Mouse (Mus musculus) hindbrain, embryonic 12.5 days (tissue): Measurements from ENCODE around the gene Nfkbie. TPM values are rescaled to one million over a fixed set of nuclear protein-coding genes. Genes with fewer than 3 reads are reported as not detected.
A peak's percentile ranks its signal among the peaks of the same experiment; 100 is the strongest.

ENCODE experiments used
- ATAC-seq: fragments of 200-750 bp; cut with Nextera tagmentation; 2 replicates; pipeline ENCODE4 v1.8.0; 2017; ENCODE audit warnings: moderate TSS enrichment; ENCODE audit not compliant: low FRiP score
- H3K27ac ChIP-seq: fragments of 300-500 bp; sonication (generic); 2 replicates; pipeline ENCODE4 v1.5.1; 2016; ENCODE audit warnings: mild to moderate bottlenecking
- H3K27me3 ChIP-seq: fragments of 300-500 bp; sonication (generic); 2 replicates; pipeline ENCODE4 v1.6.1; 2016; ENCODE audit warnings: mild to moderate bottlenecking
- H3K36me3 ChIP-seq: fragments of 300-500 bp; sonication (generic); 2 replicates; pipeline ENCODE4 v1.6.1; 2016; ENCODE audit warnings: mild to moderate bottlenecking
- H3K4me1 ChIP-seq: fragments of 300-500 bp; sonication (generic); 2 replicates; pipeline ENCODE4 v1.6.1; 2016
- H3K4me2 ChIP-seq: fragments of 300-500 bp; sonication (generic); replicated peaks from 2 replicates; pipeline ENCODE4 v1.6.1; 2016; ENCODE audit warnings: mild to moderate bottlenecking
- H3K4me3 ChIP-seq: fragments of 300-500 bp; sonication (generic); 2 replicates; pipeline ENCODE4 v1.5.1; 2016; ENCODE audit warnings: mild to moderate bottlenecking
- H3K9ac ChIP-seq: fragments of 300-500 bp; sonication (generic); 2 replicates; pipeline ENCODE4 v1.6.1; 2016; ENCODE audit warnings: mild to moderate bottlenecking, moderate library complexity
- H3K9me3 ChIP-seq: fragments of 300-500 bp; sonication (generic); replicated peaks from 2 replicates; pipeline ENCODE4 v1.6.1; 2016; ENCODE audit warnings: mild to moderate bottlenecking
- WGBS: fragments of 180-500 bp; shearing (Covaris S2); methylation state at CpG from one replicate; pipeline ENCODE4 v1.1.7; 2016; 5-methylcytosine and 5-hydroxymethylcytosine counted together
- polyA plus RNA-seq: library from polyadenylated mRNA; unstranded; fragments of >200 nt; fragmentation: Nextera tagmentation; extraction: Ambion mirVana; gene quantifications from 2 replicates; pipeline ENCODE4 v1.2.1, GENCODE M21; 2016

Gene Nfkbie
- polyA plus RNA-seq, 1 experiment from 2014 or later, result 7.7 TPM

- no peak for ATAC-seq
- 91% methylated on average over 3 of the region's 3 CpGs for WGBS
- H3K36me3 ChIP-seq, result no peaks in the 10 kb centered on the region
- H3K27ac ChIP-seq, result no peak overlapping the region
- no peaks in the 10 kb centered on the region for H3K9me3 ChIP-seq
- peaks cover 17% of the 10 kb centered on the region for H3K27me3 ChIP-seq
- peaks cover 42% of the 10 kb centered on the region for H3K4me1 ChIP-seq
- H3K9ac ChIP-seq, result no peak overlapping the region
- no peak overlapping the region for H3K4me3 ChIP-seq
- H3K4me2 ChIP-seq, result no peak overlapping the region
Observed at GRCm38 (mm10) chr17:45553065-45553464, 2.4 kb upstream of the Nfkbie start.

GRCm38 (mm10) chr17:45554420-45554819 lies 1.1 kb upstream of the Nfkbie start:
- Histone ChIP-seq H3K27me3 (peaks cover 14% of the 10 kb centered on the region), H3K9ac (no peak overlapping the region), H3K36me3 (no peaks in the 10 kb centered on the region), H3K4me1 (peaks cover 36% of the 10 kb centered on the region), H3K27ac (no peak overlapping the region), H3K9me3 (no peaks in the 10 kb centered on the region), H3K4me3 (no peak overlapping the region), H3K4me2 (no peak overlapping the region)
- 57% methylated on average over 1 of the region's 1 CpGs for WGBS
- no peak for ATAC-seq

- H3K36me3 ChIP-seq, result no peaks in the 10 kb centered on the region
- H3K9me3 ChIP-seq, result no peaks in the 10 kb centered on the region
- peak overlapping the region; percentile 78 for H3K9ac ChIP-seq
- H3K27ac ChIP-seq, result 0 out of 2 replicates have a peak overlapping the region, but pooled peaks have one; percentile 12
- no peak for ATAC-seq
- peak overlapping the region; percentile 96 for H3K4me2 ChIP-seq
- H3K4me3 ChIP-seq, result peak overlapping the region; percentile 65
- WGBS, result 4% methylated on average over 10 of the region's 14 CpGs
- peaks cover 14% of the 10 kb centered on the region for H3K27me3 ChIP-seq
- peaks cover 25% of the 10 kb centered on the region for H3K4me1 ChIP-seq
Observed at GRCm38 (mm10) chr17:45556107-45556489, 595 bp downstream of the Nfkbie start.

GRCm38 (mm10) chr17:45556514-45557245 lies 1.2 kb downstream of the Nfkbie start:
- peak overlapping the region; percentile 65 for H3K4me3 ChIP-seq
- 63% methylated on average over 3 of the region's 3 CpGs for WGBS
- H3K9me3 ChIP-seq, result no peaks in the 10 kb centered on the region
- no peak overlapping the region for H3K27ac ChIP-seq
- no peaks in the 10 kb centered on the region for H3K36me3 ChIP-seq
- peaks cover 23% of the 10 kb centered on the region for H3K4me1 ChIP-seq
- H3K9ac ChIP-seq, result peak overlapping the region; percentile 78; the same call in 1 of the 2 replicates
- H3K4me2 ChIP-seq, result peak overlapping the region; percentile 96
- peaks cover 14% of the 10 kb centered on the region for H3K27me3 ChIP-seq
- no peak for ATAC-seq

GRCm38 (mm10) chr17:45557246-45557824 lies 1.8 kb downstream of the Nfkbie start:
- H3K27ac ChIP-seq, result no peak overlapping the region
- H3K9ac ChIP-seq, result 0 out of 2 replicates have a peak overlapping the region, but pooled peaks have one; percentile 28

GRCm38 (mm10) chr17:45557998-45558862 lies 2.7 kb downstream of the Nfkbie start:
- H3K27me3 ChIP-seq, result peaks cover 14% of the 10 kb centered on the region
- no peak for ATAC-seq
- H3K27ac ChIP-seq, result no peak overlapping the region
- peaks cover 19% of the 10 kb centered on the region for H3K4me1 ChIP-seq
- no peaks in the 10 kb centered on the region for H3K36me3 ChIP-seq
- no peaks in the 10 kb centered on the region for H3K9me3 ChIP-seq
- no peak overlapping the region for H3K4me3 ChIP-seq
- H3K9ac ChIP-seq, result 0 out of 2 replicates have a peak overlapping the region, but pooled peaks have one; percentile 19
- WGBS, result 73% methylated on average over 16 of the region's 16 CpGs
- no peak overlapping the region for H3K4me2 ChIP-seq

More at GRCm38 (mm10) chr17:45557246-45557824, 1.8 kb downstream of the Nfkbie start:
- ATAC-seq, result no peak
- Histone ChIP-seq H3K36me3 (no peaks in the 10 kb centered on the region), H3K4me2 (no peak overlapping the region), H3K4me1 (peaks cover 19% of the 10 kb centered on the region), H3K27me3 (peaks cover 14% of the 10 kb centered on the region), H3K9me3 (no peaks in the 10 kb centered on the region), H3K4me3 (no peak overlapping the region)
- WGBS, result 68% methylated on average over 7 of the region's 7 CpGs

- Histone ChIP-seq H3K27me3 (peaks cover 10% of the 10 kb centered on the region), H3K36me3 (no peaks in the 10 kb centered on the region), H3K4me1 (peaks cover 25% of the 10 kb centered on the region), H3K4me3 (no peak overlapping the region), H3K4me2 (no peak overlapping the region), H3K27ac (no peak overlapping the region), H3K9me3 (no peaks in the 10 kb centered on the region), H3K9ac (no peak overlapping the region)
- WGBS, result 90% methylated on average over 15 of the region's 15 CpGs
- no peak for ATAC-seq
Observed at GRCm38 (mm10) chr17:45559732-45560525, 4.4 kb downstream of the Nfkbie start.

- H3K27me3 ChIP-seq, result no peaks in the 10 kb centered on the region
- H3K4me2 ChIP-seq, result 0 out of 2 replicates have a peak overlapping the region, but pooled peaks have one; percentile 95
- no peaks in the 10 kb centered on the region for H3K9me3 ChIP-seq
- no peak overlapping the region; the same call in 1 of the 2 replicates for H3K27ac ChIP-seq
- WGBS, result 77% methylated on average over 12 of the region's 12 CpGs
- peaks cover 28% of the 10 kb centered on the region for H3K36me3 ChIP-seq
- no peak overlapping the region for H3K9ac ChIP-seq
- no peak overlapping the region for H3K4me3 ChIP-seq
- ATAC-seq, result no peak
- peaks cover 35% of the 10 kb centered on the region for H3K4me1 ChIP-seq
Observed at GRCm38 (mm10) chr17:45563216-45563615, 7.7 kb downstream of the Nfkbie start.

GRCm38 (mm10) chr17:45563655-45564530 lies 8.4 kb downstream of the Nfkbie start, which contains the start of gene Slc35b2:
Slc35b2 (plus strand) TSS chr17:45563874.
- Histone ChIP-seq H3K4me3 (peak within 1 kb of the TSS; percentile 79), H3K4me1 (peaks cover 34% of the 10 kb centered on the region), H3K27me3 (no peaks in the 10 kb centered on the region), H3K36me3 (peaks cover 35% of the 10 kb centered on the region), H3K9ac (peak within 1 kb of the TSS; percentile 95), H3K9me3 (no peaks in the 10 kb centered on the region), H3K4me2 (peak within 1 kb of the TSS; percentile 95), H3K27ac (peak within 1 kb of the TSS; percentile 90)
- WGBS, result under 1% methylated on average over 44 of the region's 61 CpGs
- peak; percentile 85 for ATAC-seq

- Histone ChIP-seq H3K4me2 (peak overlapping the region; percentile 95), H3K4me3 (peak overlapping the region; percentile 79), H3K9ac (peak overlapping the region; percentile 95), H3K9me3 (no peaks in the 10 kb centered on the region), H3K36me3 (peaks cover 42% of the 10 kb centered on the region), H3K27ac (peak overlapping the region; percentile 90), H3K4me1 (peaks cover 34% of the 10 kb centered on the region), H3K27me3 (no peaks in the 10 kb centered on the region)
- WGBS, result 11% methylated on average over 18 of the region's 18 CpGs
- peak; percentile 3 for ATAC-seq
Observed at GRCm38 (mm10) chr17:45564531-45565084, 9.1 kb downstream of the Nfkbie start.
